Mouse (Mus musculus): ENCODE results near the gene Ern1. TPM values are rescaled to one million over a fixed set of nuclear protein-coding genes. Genes with fewer than 3 reads are reported as not detected.

Ern1 gene
- total RNA-seq (2021): 10 to 100 TPM in 1 of 2 experiments, 1 to 10 TPM in 1; 9.9 to 10.9 TPM
- long read RNA-seq, experiment 1, full-length matches to known transcripts: 3 of 3 reads
- long read RNA-seq, experiment 1, partial matches to known transcripts: 0 of 3 reads
- long read RNA-seq, experiment 1, other reads (novel, unspliced or antisense): 0 of 3 reads
- long read RNA-seq, experiment 2, partial matches to known transcripts: 1 of 2 reads
- long read RNA-seq, experiment 2, other reads (novel, unspliced or antisense): 1 of 2 reads

- DNase-seq: peak; percentile 96 to 97
- intact Hi-C loops (cut with DNase I): no loop called here
Observed at GRCm38 (mm10) chr11:106487733-106488115, at the start of gene Ern1. Gene Ern1, minus strand, starts transcription at chr11:106487852.

- intact Hi-C loops (cut with DNase I): no loop called here
- no peak for DNase-seq
Observed at GRCm38 (mm10) chr11:106536253-106536912, 48.7 kb upstream of the Ern1 start.

DNA sequence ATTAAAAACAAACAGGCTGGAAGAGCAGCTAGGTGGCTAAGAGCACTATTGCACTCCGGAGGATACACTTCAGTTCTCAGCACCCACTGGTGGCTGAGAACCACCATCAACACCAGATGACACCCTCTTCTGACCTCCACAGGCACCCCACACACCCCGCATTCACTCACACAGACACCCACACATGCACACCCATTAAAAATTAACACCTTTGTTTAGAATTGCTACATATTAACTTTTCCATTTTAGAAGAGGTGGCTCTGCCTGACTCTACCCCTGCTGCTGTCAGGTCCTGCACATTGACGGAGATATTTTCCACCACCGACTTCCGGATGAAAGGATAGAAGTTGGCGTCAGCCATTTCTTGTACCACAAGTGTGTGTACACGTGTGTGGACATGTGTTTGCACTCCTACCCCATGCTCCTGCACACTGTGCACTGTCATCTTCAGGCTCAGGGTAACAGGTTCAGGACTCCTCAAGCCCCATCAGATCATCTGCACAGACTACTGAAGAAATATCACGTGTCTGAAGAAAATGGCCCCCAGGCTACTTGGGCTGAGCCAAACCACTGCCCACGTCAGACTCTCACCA lies 48.1 kb upstream of the Ern1 start:
- DNase-seq: no peak
- intact Hi-C loops (cut with DNase I): no loop called here

DNA sequence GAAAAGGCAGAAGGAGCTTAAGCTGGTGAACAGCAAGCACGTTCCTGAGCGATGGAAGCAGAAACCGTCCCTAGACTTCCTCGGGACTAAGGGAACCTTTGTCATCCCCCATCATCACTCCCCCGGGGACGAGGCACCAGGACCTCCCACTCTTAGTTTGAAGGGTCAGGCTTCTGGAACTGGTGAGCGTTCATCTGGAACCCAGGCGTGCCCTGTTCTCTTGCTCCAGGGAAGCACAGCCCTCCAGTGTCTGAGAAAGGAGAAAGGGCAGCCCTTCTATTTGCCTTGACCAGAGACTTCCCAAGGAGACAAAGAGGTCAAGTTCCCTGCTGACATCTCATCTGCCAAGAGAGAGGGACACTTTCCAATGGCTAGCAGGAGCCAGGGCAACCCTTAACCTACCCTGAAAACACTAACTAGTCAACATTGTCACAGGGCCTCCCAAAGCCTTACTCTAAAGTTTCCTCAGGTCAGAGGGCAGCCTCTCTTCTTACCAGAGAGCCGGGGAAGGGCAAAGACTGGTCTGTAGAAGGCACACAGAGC lies 44.7 kb upstream of the Ern1 start:
- DNase-seq: no peak
- intact Hi-C loops (cut with DNase I): no loop called here

- DNase-seq: no peak
- intact Hi-C loops (cut with DNase I): no loop called here
Observed at GRCm38 (mm10) chr11:106529786-106530185, 42.1 kb upstream of the Ern1 start.

DNA sequence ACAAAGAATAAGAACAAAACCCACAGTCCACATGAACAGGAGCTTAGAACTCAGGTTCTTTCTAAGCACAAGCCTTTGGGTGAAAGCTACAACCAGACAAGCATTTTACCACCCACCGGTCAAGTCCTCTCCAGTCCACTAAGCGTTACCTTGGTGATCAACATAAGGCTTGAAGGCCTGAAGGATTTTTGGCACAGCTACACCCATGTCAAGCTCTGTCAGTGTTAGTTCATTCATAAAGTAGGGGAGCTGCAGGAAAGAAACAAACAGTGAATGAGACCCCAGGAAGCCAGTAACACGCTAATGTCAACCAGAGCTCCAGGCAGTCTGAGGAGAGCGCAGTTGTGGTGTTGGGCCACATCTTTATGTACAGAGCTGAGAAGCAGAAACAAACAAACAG lies 41.5 kb upstream of the Ern1 start:
- no peak for DNase-seq
- intact Hi-C loops (cut with DNase I): no loop called here

GRCm38 (mm10) chr11:106527926-106528325 lies 40.3 kb upstream of the Ern1 start:
- intact Hi-C loops (cut with DNase I): no loop called here
- no peak for DNase-seq

- DNase-seq: no peak
- intact Hi-C loops (cut with DNase I): no loop called here
Observed at GRCm38 (mm10) chr11:106527147-106527821, 39.6 kb upstream of the Ern1 start.

DNA sequence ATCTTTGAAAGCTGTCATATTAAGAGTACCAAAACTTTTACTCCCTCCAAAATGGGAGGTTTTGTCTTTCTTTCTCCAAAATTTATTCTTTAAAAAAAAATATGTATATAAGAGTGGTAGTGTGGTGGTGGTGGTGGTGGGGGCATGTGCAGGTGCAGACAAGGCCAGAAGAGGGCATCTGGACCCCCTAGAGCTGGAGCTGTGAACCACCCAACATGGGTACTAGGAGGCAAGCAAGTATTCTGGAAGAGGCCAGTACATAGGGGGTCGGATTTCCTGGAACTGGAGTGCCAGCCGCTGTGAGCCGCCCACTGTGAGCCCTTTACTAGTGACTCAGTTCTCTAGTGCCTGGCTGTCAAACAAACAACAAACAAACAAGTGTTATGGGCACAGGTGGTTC lies 34.9 kb upstream of the Ern1 start:
- intact Hi-C loops (cut with DNase I): no loop called here
- DNase-seq: no peak

GRCm38 (mm10) chr11:106521612-106522011 lies 34.0 kb upstream of the Ern1 start:
- DNase-seq: peak; percentile 40 to 42
- intact Hi-C loops (cut with DNase I): no loop called here

GRCm38 (mm10) chr11:106520404-106520803 lies 32.8 kb upstream of the Ern1 start:
- no peak for DNase-seq
- intact Hi-C loops (cut with DNase I): no loop called here

DNA sequence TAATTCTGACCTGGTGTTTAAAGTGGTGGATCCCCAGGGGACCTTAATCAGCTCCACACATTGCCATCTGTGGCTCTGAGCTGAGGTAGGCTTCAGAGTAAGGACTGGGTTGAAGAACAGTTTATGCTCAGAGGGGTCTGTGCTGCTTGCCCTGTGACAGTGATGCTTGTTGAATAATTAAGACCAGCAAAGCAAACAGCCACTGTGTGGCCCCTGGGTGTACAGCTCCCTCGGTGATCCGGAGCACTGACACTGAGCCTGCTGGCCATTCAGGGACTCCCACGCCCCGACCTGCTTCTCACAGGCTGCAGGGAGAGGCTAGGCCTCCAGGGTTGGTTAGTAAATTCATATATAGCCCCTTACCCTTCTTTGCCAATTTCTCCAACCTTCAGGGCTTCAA lies 31.9 kb upstream of the Ern1 start:
- DNase-seq: no peak
- intact Hi-C loops (cut with DNase I): no loop called here

- intact Hi-C loops (cut with DNase I): no loop called here
Observed at GRCm38 (mm10) chr11:106518391-106518790, 30.7 kb upstream of the Ern1 start.

GRCm38 (mm10) chr11:106515079-106515745 lies 27.6 kb upstream of the Ern1 start:
- intact Hi-C loops (cut with DNase I): no loop called here
- DNase-seq: no peak

More at GRCm38 (mm10) chr11:106518391-106518790, 30.7 kb upstream of the Ern1 start:
- no peak for DNase-seq

- intact Hi-C loops (cut with DNase I): no loop called here
- DNase-seq: no peak
Observed at GRCm38 (mm10) chr11:106514446-106514845, 26.8 kb upstream of the Ern1 start.

- intact Hi-C loops (cut with DNase I): loop anchor here (1.0 kb wide), 1 partner anchor 114 kb away; no protein-coding TSS in a partner anchor
- peak; percentile 68 to 79 for DNase-seq
Observed at GRCm38 (mm10) chr11:106513166-106513565, 25.5 kb upstream of the Ern1 start.

DNA sequence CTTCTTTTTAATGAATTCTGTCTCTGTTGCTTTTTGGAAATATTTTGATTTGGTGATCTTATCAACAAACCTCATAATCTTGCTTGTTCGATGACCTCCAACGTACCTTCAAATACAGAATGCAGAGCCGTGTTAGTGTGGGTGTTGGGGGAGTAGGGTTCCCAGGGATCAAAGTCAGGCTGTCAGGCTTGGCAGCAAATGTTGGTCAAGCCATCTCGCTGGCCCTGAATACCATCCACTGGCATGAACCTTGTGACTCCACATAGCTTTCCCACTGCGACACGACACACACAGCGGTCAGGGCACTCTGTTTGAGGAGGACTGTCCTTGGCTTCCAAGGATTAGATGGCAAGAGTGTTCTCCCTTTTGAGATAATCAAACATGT lies 24.3 kb upstream of the Ern1 start:
- no peak for DNase-seq
- intact Hi-C loops (cut with DNase I): no loop called here

GRCm38 (mm10) chr11:106511236-106512005 lies 23.8 kb upstream of the Ern1 start:
- no peak for DNase-seq
- intact Hi-C loops (cut with DNase I): no loop called here

- no peak for DNase-seq
- intact Hi-C loops (cut with DNase I): no loop called here
Observed at GRCm38 (mm10) chr11:106507638-106508037, 20.0 kb upstream of the Ern1 start.

DNA sequence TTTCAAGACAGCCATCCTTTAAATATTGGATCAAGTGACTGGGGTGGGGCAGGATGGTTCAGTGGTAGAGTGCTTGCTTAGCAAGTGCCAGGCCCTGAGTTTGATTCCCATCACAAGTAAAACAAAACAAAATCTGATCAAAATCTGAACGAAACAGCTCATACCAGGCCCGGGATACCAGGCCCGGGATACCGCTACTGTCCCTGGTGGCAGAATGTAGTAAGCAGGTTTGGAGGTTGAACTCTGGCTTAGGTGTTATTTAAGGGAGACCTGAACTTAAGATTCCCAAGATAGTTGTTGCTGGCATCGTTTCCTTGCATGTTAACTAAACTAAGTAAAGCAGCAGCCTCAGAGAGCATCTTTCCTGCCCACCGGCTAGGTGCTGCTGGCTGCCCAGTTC lies 18.6 kb upstream of the Ern1 start:
- intact Hi-C loops (cut with DNase I): no loop called here
- DNase-seq: no peak
